Mouse (Mus musculus): ENCODE measurements around the gene Fhit.
A peak's percentile ranks its signal among the peaks of the same experiment; 100 is the strongest.
"Not testable (repeated sequence)": the region's sequence is repeated elsewhere in the genome, so short reads cannot be mapped to it uniquely, and the experiment has no call there.

The Fhit gene

DNA sequence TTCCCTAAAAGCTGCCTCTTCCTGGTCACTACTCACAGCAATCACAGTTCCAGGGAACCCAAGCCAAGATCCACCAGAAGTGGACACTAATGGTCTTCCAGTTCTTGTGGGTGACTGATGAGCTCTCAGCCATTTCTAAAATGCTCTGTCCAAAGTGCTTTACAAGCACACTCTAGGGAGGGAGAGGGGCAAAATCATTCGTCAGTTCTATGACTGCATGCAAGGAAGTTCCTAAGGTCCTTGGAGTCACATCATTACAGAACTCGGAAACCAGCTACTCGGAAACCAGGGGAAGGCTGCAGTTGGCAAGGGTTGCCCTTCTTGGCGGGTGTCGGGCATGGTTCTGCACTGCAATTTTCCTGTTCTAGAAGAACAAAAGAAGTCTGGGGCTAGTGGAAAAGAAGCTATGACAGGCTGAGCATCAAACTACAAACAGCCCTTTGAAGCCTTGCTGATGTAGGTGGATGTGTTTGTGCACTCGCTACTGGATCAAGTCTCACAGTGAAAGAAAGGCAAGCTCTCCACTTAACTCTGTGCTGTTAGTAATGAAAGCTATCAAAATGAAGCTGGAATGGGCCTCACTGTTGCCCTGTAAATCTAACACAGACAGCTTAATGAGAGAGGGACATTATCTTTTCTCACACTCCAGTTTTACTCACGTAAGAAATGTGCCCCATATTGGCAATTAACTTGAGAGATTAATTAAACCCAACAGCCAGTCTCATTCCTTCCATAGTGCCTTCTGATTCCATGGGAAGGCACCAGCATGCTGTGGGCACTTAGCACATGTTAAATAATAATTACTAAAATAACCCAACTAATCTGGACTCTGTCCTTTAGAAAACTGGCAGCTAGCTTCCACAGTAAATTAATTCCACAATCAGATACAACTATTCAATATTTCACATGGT, 243.7 kb downstream of the Fhit start:
- peak; percentile 8 for DNase-seq (ENCODE audit: low spot score)

- DNase-seq (ENCODE audit: low spot score) = no peak
Measured at GRCm38 (mm10) chr14:10908011-10908410, 253.8 kb downstream of the Fhit start.

GRCm38 (mm10) chr14:10882759-10883158, 279.1 kb downstream of the Fhit start:
- DNase-seq (ENCODE audit: low spot score) = no peak

DNA sequence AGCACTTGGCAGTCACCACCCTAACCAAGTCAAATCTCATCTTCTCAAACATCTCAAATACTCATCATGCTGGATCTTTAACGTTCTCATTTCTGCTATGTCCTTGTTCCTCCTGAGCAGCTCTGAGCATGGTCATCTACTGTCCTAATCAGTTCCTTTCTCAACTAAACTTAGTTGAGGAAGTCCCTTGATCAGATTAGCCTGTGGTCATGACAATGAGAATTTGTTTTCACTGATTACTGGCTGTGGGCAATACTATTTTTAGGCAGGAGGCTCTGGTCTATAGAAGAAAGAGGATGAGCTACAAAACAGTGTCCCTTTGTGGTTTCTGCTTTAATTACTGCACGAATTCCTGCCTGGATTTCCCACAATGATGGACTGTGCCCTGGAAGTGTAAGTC, 281.1 kb downstream of the Fhit start:
- DNase-seq (ENCODE audit: low spot score) = no peak

DNA sequence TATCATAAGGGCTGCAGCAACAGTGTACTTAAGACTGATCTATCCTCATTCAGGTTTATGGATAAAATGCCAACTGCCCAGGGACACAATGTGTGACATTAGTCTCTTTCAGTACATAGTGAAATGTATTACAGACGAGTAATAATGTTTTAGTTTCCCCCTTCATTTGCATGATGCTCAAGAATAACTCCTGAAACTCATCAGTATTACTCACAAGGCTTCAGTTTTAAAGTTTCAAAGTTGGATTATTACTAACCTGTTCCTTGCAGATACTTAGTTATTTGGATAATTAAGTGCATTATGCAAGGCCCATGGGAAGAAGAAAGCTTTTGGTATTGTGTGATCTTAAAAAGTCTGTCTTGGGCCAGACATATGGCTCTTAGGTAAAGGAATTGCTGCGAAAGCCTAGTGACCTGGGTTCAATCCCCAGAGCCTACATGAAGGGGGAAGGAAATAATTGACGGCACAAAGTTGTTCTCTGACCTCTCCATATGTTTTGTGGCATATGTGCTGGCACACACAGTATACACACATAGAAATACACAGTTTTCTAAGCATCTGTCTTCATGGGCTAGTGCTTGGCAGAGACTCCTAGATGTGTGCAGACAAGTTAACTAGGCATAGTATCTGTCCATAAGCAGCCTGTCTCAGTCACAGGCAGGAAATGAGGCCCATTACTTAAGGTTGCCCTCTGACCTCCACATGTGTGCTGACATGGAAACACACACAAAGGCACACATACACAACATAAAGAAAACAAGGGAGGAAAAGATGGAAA, 287.1 kb downstream of the Fhit start:
- DNase-seq (ENCODE audit: low spot score) = no peak

DNA sequence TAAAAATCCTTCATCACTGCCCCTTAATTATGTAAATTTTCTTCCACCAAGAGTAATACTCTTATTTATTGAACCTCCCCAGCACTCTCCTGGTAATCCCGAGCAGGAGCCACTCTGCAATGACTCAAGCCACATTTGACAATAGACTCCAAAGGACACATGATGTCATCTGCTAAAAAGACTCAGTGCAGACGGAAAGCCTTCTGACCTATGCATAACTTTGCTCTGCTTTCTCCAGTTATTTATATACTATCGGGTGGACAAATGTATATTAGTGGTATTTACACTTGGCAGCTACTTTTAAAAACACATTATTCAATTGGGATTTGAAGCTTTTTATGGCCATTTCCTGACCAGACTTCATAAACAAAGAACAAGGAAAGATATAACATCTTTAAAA, 304.2 kb downstream of the Fhit start:
- DNase-seq (ENCODE audit: low spot score) = no peak

DNA sequence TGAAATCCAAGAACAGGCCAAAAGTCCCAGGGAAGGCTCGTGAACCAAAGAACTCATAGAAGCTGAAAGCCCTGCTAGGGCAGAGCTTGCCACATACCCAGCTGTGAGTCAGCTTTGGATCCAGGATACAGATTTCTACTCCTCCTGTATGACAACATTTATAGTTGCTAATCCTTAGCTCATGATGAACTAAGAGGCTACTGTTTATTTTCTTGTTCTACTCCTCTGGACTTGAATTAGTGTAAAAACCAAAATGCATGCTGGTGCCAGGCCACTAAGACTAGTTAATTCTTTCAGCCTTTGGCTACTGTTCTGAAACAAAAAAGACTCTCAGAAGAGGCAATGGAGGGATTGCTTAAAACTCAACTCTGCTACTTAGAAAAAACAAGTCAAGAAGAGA, 309.9 kb downstream of the Fhit start:
- no peak for DNase-seq (ENCODE audit: low spot score)

DNA sequence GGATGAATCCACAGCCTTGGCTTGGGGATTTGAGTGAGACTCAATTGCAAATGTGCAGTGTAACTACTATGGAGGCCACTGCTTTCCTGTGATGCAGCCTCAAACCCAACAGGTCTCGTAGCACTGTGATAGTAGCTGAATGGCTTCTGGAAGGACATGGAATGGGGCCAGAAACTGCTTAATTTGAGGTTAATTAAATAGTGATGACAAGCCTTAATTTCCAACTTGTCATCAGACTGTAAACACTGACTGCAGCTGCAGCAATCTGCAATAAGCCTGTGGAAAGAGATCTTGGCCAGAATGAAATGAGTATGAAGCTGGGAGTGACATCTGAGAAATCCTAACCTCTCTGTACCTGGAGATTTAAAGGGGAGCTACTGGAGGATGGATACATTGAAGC, 325.8 kb downstream of the Fhit start:
- no peak for DNase-seq (ENCODE audit: low spot score)

DNA sequence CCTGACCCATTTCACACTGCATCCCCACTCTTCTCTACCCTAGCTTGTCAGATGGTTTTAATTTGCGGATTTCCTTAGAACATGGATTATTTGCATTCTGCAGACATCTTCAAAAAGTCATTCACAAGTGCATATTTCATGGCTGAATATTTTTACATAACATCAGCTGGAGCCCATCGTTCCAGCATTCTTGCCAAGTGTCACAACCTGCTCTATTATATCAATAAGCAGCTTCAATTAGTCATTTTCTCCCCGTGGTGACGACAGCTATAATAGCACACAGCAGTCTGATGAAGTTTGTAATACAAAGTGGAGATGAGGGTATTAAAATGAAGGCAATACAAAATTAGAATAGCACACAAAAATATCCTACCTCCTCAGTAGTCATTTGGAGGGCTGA, 337.0 kb downstream of the Fhit start:
- no peak for DNase-seq (ENCODE audit: low spot score)

DNA sequence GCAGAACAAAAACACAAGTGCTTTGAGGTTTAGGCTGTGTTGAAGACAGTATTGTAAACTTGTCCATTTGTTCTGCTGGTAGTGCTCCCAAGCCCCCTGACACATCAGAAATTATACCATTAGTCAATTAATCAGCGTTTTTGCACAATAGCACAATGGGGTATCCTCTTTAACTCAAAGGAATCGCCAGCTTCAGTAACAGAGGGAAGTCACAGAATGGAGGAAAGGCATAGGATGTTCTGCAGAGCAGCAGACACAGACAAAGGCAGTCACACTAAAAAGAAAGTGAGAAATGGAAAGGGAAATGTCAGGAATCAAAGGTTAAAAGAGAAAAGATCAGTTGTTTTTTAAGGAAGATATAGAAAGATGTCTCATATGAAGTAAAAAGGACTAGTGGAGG, 348.3 kb downstream of the Fhit start:
- DNase-seq (ENCODE audit: low spot score) = no peak

- no peak for DNase-seq (ENCODE audit: low spot score)
Measured at GRCm38 (mm10) chr14:10798489-10799180, 363.2 kb downstream of the Fhit start.

- DNase-seq (ENCODE audit: low spot score) = no peak
Measured at GRCm38 (mm10) chr14:10797595-10797994, 364.2 kb downstream of the Fhit start.

DNA sequence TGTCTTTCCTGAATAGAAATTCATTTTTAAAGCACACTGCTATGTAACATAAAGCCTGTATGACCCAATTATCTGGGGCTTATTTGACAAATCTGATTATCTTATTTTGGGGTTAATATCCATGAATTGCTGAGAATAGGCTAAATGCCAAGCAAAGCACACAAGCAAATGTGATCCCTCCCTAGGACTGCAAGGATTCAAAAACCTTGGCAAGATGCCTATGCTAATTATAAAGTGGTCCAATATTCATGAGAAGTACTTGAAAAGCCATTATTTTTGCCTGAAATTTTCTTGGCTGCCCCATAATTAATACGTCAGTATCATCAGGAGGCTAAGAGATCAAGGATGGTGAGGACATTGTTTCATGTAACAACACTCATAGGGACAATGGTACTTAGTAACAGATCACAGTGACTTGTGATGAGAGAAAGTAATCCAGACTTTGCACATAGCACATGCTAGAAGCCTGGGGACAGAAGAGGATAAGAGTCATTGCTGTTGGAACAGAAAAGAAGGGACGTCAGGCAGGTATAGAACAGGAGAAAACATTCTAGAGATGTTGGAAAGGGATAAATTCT, 366.2 kb downstream of the Fhit start:
- no peak for DNase-seq (ENCODE audit: low spot score)

GRCm38 (mm10) chr14:10783929-10784328, 377.9 kb downstream of the Fhit start:
- DNase-seq (ENCODE audit: low spot score) = no peak

GRCm38 (mm10) chr14:10778721-10779120, 383.1 kb downstream of the Fhit start:
- no peak for DNase-seq (ENCODE audit: low spot score)

- DNase-seq (ENCODE audit: low spot score) = not testable (repeated sequence)
Measured at GRCm38 (mm10) chr14:10754883-10755282, 407.0 kb downstream of the Fhit start.

GRCm38 (mm10) chr14:10738076-10738475, 423.8 kb downstream of the Fhit start:
- no peak for DNase-seq (ENCODE audit: low spot score)

DNA sequence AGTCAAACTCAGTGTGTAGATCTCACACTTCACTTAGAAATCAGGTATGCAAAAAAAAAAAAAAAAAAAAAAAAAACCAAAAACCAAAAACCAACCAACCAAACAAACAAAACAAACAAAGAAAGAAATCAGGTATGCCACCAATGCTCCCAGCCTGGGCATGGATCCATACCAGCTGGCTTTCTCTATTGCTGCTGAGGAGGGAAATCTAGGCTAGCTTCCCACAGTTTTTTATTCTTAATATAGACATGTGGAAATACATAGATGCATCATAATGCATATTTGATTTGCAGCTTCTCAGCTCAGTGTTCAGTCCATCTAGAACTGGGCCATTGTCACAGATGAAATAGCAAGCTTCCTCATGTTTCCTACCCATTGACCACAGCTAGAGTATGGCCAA, 439.3 kb downstream of the Fhit start:
- DNase-seq (ENCODE audit: low spot score) = no peak

DNA sequence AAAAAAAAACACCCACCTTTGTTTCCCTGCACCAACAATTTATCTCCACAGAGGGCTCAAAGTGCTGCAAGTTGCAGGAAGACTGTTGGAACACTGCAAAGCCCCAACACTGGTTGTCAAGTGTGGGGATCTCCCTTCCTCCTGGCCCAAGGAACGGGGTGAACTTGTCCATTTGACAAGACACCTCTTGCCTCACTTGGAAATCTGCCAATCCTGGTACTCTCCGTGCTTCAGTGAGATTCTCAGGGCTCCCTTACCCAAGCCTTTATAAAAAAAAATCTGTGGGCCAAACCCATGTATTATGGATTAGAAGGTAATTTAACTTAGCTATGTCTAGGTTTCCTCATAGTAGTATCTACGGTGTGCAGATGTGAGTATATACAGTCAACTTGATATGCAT, 448.9 kb downstream of the Fhit start:
- no peak for DNase-seq (ENCODE audit: low spot score)

DNA sequence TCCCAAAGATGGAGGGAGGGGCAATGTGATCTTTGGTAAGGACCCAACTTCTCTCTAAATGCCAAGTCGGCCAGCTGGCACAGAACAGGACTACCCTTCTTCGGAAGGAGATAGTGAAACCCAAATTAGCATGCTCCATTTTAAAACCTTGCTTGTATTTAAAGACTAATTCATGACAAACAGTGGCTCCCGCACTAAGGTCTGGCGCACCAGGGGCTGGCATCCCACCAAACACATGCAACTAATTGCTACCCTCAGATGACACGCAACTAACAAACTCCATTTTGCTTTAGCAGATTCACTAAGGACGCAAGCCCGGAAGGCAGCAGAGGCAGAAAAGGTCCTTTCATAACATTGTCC, 449.3 kb downstream of the Fhit start:
- no peak for DNase-seq (ENCODE audit: low spot score)

- no peak for DNase-seq (ENCODE audit: low spot score)
Measured at GRCm38 (mm10) chr14:10711841-10712521, 449.9 kb downstream of the Fhit start.

GRCm38 (mm10) chr14:10710796-10711311, 451.0 kb downstream of the Fhit start:
- no peak for DNase-seq (ENCODE audit: low spot score)
